Mouse (Mus musculus): ENCODE measurements at regions not wholly inside any gene's neighbourhood (a gene's known extent, or its start where the extent isn't known, plus 50 kb on each side); places are given as distances from the start of the nearest gene placed in this dataset.

DNA sequence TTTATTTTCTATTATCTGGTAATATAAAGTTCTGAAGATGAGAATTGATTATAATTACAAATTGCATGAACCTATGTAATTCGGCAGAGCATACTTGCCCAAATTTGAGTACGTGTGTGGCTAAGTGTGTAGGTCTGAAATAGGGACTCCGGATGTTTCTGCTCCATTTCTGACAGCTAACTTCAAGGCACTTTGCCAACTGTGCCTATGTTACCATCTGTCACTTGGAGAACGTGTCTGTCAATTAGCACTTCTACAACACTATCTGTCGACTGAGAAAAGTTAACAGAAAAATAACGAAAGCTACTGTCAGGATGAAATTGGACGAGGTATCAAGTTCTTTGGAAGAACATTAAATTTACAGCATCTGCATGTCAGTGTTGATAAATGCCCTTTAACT, 702.0 kb upstream of the Lrfn5 start:
- intact Hi-C loops (cut with DNase I), result no loop called here

More for the DNA sequence above, 702.0 kb upstream of the Lrfn5 start:
- DNase-seq (ENCODE audit: extremely low spot score in 1 of 2, low spot score in 2 of 2), result peak; percentile 21 to 67
